Mouse (Mus musculus): ENCODE measurements around the gene Icam4. TPM values are rescaled to one million over a fixed set of nuclear protein-coding genes. Genes with fewer than 3 reads are reported as not detected.

The Icam4 gene
- polyA plus RNA-seq, 1 experiment from 2014 or later, result 172 TPM

MicroRNA genes within 50 kb of the gene (microRNA counts, 519-probe panel; counts per million panel counts)
- microRNA mmu-miR-1900, result 2,861 counts per million, percentile 78 among the panel's probes with 10 or more counts

Small RNAs within 50 kb of the gene (microRNA-seq; reads per million reads assigned to microRNA genes)
- gene Mir1900 (not detected), gene Mir7082 (not detected)

Other genes with a start within 250 kb of the Icam4 start
- 0.19 and 0.33 TPM in 2 replicates for gene Col5a3, start 214.3 kb upstream of the Icam4 start, polyA plus RNA-seq (2015; fragmentation: Nextera tagmentation; extraction: Ambion mirVana)
- gene Rdh8, start 210.9 kb upstream of the Icam4 start, polyA plus RNA-seq (2015; fragmentation: Nextera tagmentation; extraction: Ambion mirVana), result not detected in 2 replicates
- gene A230050P20Rik, start 160.7 kb upstream of the Icam4 start, polyA plus RNA-seq (2015; fragmentation: Nextera tagmentation; extraction: Ambion mirVana), result 4.4 and 6.7 TPM in 2 replicates
- 8.8 and 10.0 TPM in 2 replicates for gene Angptl6, start 149.6 kb upstream of the Icam4 start, polyA plus RNA-seq (2015; fragmentation: Nextera tagmentation; extraction: Ambion mirVana)
- 42.9 and 46.2 TPM in 2 replicates for gene Ppan, start 141.2 kb upstream of the Icam4 start, polyA plus RNA-seq (2015; fragmentation: Nextera tagmentation; extraction: Ambion mirVana)
- gene Eif3g, start 130.8 kb upstream of the Icam4 start, polyA plus RNA-seq (2015; fragmentation: Nextera tagmentation; extraction: Ambion mirVana), result 149 and 161 TPM in 2 replicates
- gene Dnmt1, start 69.5 kb upstream of the Icam4 start, polyA plus RNA-seq (2015; fragmentation: Nextera tagmentation; extraction: Ambion mirVana), result 53.4 and 55.7 TPM in 2 replicates
- gene S1pr2, start 52.6 kb upstream of the Icam4 start, polyA plus RNA-seq (2015; fragmentation: Nextera tagmentation; extraction: Ambion mirVana), result 3.1 and 3.5 TPM in 2 replicates
- 58.0 and 59.8 TPM in 2 replicates for gene Mrpl4, start 26.6 kb upstream of the Icam4 start, polyA plus RNA-seq (2015; fragmentation: Nextera tagmentation; extraction: Ambion mirVana)
- 10.6 and 11.9 TPM in 2 replicates for gene Icam1, start 13.4 kb upstream of the Icam4 start, polyA plus RNA-seq (2015; fragmentation: Nextera tagmentation; extraction: Ambion mirVana)
- 0.26 and 0.30 TPM in 2 replicates for gene Icam5, start 2.7 kb downstream of the Icam4 start, polyA plus RNA-seq (2015; fragmentation: Nextera tagmentation; extraction: Ambion mirVana)
- 0.43 TPM in 1 of 2 replicates, not detected in the other for gene Zglp1, start 37.7 kb downstream of the Icam4 start, polyA plus RNA-seq (2015; fragmentation: Nextera tagmentation; extraction: Ambion mirVana)
- gene Gm49373, start 43.7 kb downstream of the Icam4 start, polyA plus RNA-seq (2015; fragmentation: Nextera tagmentation; extraction: Ambion mirVana), result 0.18 and 0.20 TPM in 2 replicates
- 26.5 and 26.6 TPM in 2 replicates for gene Fdx1l, start 44.2 kb downstream of the Icam4 start, polyA plus RNA-seq (2015; fragmentation: Nextera tagmentation; extraction: Ambion mirVana)
- gene Gm38431, start 62.6 kb downstream of the Icam4 start, polyA plus RNA-seq (2015; fragmentation: Nextera tagmentation; extraction: Ambion mirVana), result 0.85 and 1.6 TPM in 2 replicates
- gene Raver1, start 62.6 kb downstream of the Icam4 start, polyA plus RNA-seq (2015; fragmentation: Nextera tagmentation; extraction: Ambion mirVana), result 17.6 and 19.8 TPM in 2 replicates
- gene Tyk2, start 101.9 kb downstream of the Icam4 start, polyA plus RNA-seq (2015; fragmentation: Nextera tagmentation; extraction: Ambion mirVana), result 8.0 and 8.9 TPM in 2 replicates
- gene Cdc37, start 120.6 kb downstream of the Icam4 start, polyA plus RNA-seq (2015; fragmentation: Nextera tagmentation; extraction: Ambion mirVana), result 104 and 106 TPM in 2 replicates
- 1.6 and 1.9 TPM in 2 replicates for gene Pde4a, start 136.3 kb downstream of the Icam4 start, polyA plus RNA-seq (2015; fragmentation: Nextera tagmentation; extraction: Ambion mirVana)
- 26.2 and 27.7 TPM in 2 replicates for gene Keap1, start 210.0 kb downstream of the Icam4 start, polyA plus RNA-seq (2015; fragmentation: Nextera tagmentation; extraction: Ambion mirVana)
- gene S1pr5, start 219.1 kb downstream of the Icam4 start, polyA plus RNA-seq (2015; fragmentation: Nextera tagmentation; extraction: Ambion mirVana), result 0.13 and 0.14 TPM in 2 replicates
- 90.4 and 95.3 TPM in 2 replicates for gene Atg4d, start 235.9 kb downstream of the Icam4 start, polyA plus RNA-seq (2015; fragmentation: Nextera tagmentation; extraction: Ambion mirVana)

Measured in liver, embryonic 16.5 days (tissue).